Mouse (Mus musculus): ENCODE results near the gene Asap2.

GRCm38 (mm10) chr12:21182786-21183185 is 192.5 kb downstream of the Asap2 start:
- TF ChIP-seq CTCF (IDR thresholded peaks at IDR 0.05 in 2 of 3, conservative IDR thresholded peaks at IDR 0.05 in 1 of 3; ENCODE audit: control insufficient read depth in 1 of 3, insufficient read depth in 1 of 3, low read depth in 2 of 3, low read length in 3 of 3, poor library complexity in 1 of 3, severe bottlenecking in 1 of 3) (no peak), ETS1 (IDR thresholded peaks at IDR 0.05; ENCODE audit: low read depth, low read length) (no peak), EP300 (IDR thresholded peaks at IDR 0.05; ENCODE audit: low read depth in 1 of 2, low read length in 2 of 2) (no peak), POLR2A (IDR thresholded peaks at IDR 0.05; ENCODE audit: control insufficient read depth in 1 of 2, insufficient read depth in 1 of 2, low read depth in 1 of 2, low read length in 2 of 2, poor library complexity in 1 of 2) (no peak), NELFE (IDR thresholded peaks at IDR 0.05; ENCODE audit: low read depth, low read length) (no peak), E2F4 (IDR thresholded peaks at IDR 0.05; ENCODE audit: borderline replicate concordance, low read depth, low read length) (no peak), HCFC1 (IDR thresholded peaks at IDR 0.05; ENCODE audit: low read depth, low read length) (no peak), MAFK (IDR thresholded peaks at IDR 0.05; ENCODE audit: borderline replicate concordance, low read depth, low read length) (no peak), GABPA (IDR thresholded peaks at IDR 0.05; ENCODE audit: low read depth, low read length) (no peak), TAL1 (IDR thresholded peaks at IDR 0.05; ENCODE audit: low read length) (no peak), GATA1 (IDR thresholded peaks at IDR 0.05; ENCODE audit: low read depth, low read length) (no peak), POLR2AphosphoS2 (IDR thresholded peaks at IDR 0.05; ENCODE audit: low read length) (no peak), ELF1 (IDR thresholded peaks at IDR 0.05; ENCODE audit: low read depth, low read length) (no peak)

All from MEL (cell line).